Mouse (Mus musculus) G1E (cell line): Measurements from ENCODE around the gene Fermt2. TPM values are rescaled to one million over a fixed set of nuclear protein-coding genes. Genes with fewer than 3 reads are reported as not detected.

Source experiments
- ATAC-seq: 2 replicates; pipeline ENCODE4 v1.8.0; 2016; ENCODE audit warnings: mild to moderate bottlenecking; ENCODE audit not compliant: insufficient number of reproducible peaks, poor library complexity, low FRiP score, severe bottlenecking; ENCODE audit errors: extremely low read depth
- DNase-seq: peaks from one replicate; pipeline ENCODE4 v3.0.0; 2012; ENCODE audit warnings: low spot score
- H3K27me3 ChIP-seq: 2 replicates; pipeline ENCODE4 v1.6.1; 2012; ENCODE audit warnings: mild to moderate bottlenecking, low read length, inconsistent platforms; ENCODE audit not compliant: insufficient read depth
- H3K36me3 ChIP-seq: replicated peaks from 2 replicates; pipeline ENCODE3; 2012; ENCODE audit warnings: mild to moderate bottlenecking, inconsistent platforms
- H3K4me1 ChIP-seq: 2 replicates; pipeline ENCODE4 v1.6.1; 2012; ENCODE audit warnings: low read depth, low read length, inconsistent platforms, mixed read lengths; ENCODE audit not compliant: insufficient read depth
- H3K4me3 ChIP-seq: 2 replicates; pipeline ENCODE4 v1.5.1; 2012; ENCODE audit warnings: low read depth, mild to moderate bottlenecking, inconsistent platforms, low read length, moderate library complexity, mixed read lengths
- H3K9me3 ChIP-seq: replicated peaks from 2 replicates; pipeline ENCODE4 v1.6.1; 2012; ENCODE audit warnings: inconsistent platforms
- CTCF ChIP-seq: IDR thresholded peaks from 2 replicates; pipeline ENCODE4 v1.5.1; 2012; ENCODE audit warnings: low read depth, low read length, inconsistent platforms, mixed read lengths
- GATA1 ChIP-seq: IDR thresholded peaks from 2 replicates; pipeline ENCODE4 v1.6.1; 2012; ENCODE audit warnings: borderline replicate concordance, low read length, inconsistent platforms, mixed read lengths
- GATA2 ChIP-seq: IDR thresholded peaks from 2 replicates; pipeline ENCODE4 v1.6.1; 2012; ENCODE audit warnings: low read depth, low read length, inconsistent platforms, borderline replicate concordance
- POLR2AphosphoS5 ChIP-seq: IDR thresholded peaks from 2 replicates; pipeline ENCODE4 v1.6.1; 2012; ENCODE audit warnings: low read depth, low read length, inconsistent platforms; ENCODE audit not compliant: insufficient replicate concordance
- TAL1 ChIP-seq: conservative IDR thresholded peaks from 2 replicates; pipeline ENCODE4 v1.6.1; 2012; ENCODE audit warnings: low read depth, low read length, inconsistent platforms, mixed read lengths
- polyA plus RNA-seq: library from polyadenylated mRNA; stranded (reverse); fragments of >175 nt; gene quantifications from 2 replicates; pipeline ENCODE4 v1.2.3, GENCODE M21; 2012
- total RNA-seq, 2 experiments: library from RNA; stranded (forward) in 1 of 2; stranded (reverse) in 1 of 2; fragments of 200-1000 nt in 1 of 2; fragments of >200 nt in 1 of 2; fragmentation: Nextera tagmentation in 1 of 2; gene quantifications; 2 replicates each; pipeline ENCODE4 v1.2.3; 2014 to 2017

Fermt2 gene
- total and polyA plus RNA-seq, 3 experiments: 0.60 TPM; not detected in 2

- Histone ChIP-seq H3K9me3 (no peaks in the 10 kb centered on the region), H3K4me1 (peaks cover 75% of the 10 kb centered on the region), H3K4me3 (peak overlapping the region; percentile 13; the same call in 1 of the 2 replicates), H3K27me3 (no peaks in the 10 kb centered on the region), H3K36me3 (no peaks in the 10 kb centered on the region)
- TF ChIP-seq POLR2AphosphoS5: no peak
- no peak for TF ChIP-seq CTCF
- TF ChIP-seq TAL1: no peak
- TF ChIP-seq GATA1: no peak
- no peak for TF ChIP-seq GATA2
- ATAC-seq: peak; percentile 51; the same call in 1 of the 2 replicates
- no peak for DNase-seq
Measured at GRCm38 (mm10) chr14:45451090-45451489, 78.8 kb downstream of the Fermt2 start.

GRCm38 (mm10) chr14:45446777-45447176 is 83.1 kb downstream of the Fermt2 start:
- no peaks in the 10 kb centered on the region for H3K9me3 ChIP-seq
- DNase-seq: no peak
- H3K36me3 ChIP-seq: no peaks in the 10 kb centered on the region
- H3K4me3 ChIP-seq: no peak overlapping the region
- no peaks in the 10 kb centered on the region for H3K27me3 ChIP-seq
- ATAC-seq: no peak
- TF ChIP-seq TAL1 (no peak), GATA2 (no peak), GATA1 (no peak), POLR2AphosphoS5 (no peak), CTCF (no peak)
- H3K4me1 ChIP-seq: peaks cover 74% of the 10 kb centered on the region

- peak; percentile 45 for DNase-seq
- peaks cover 65% of the 10 kb centered on the region for H3K4me1 ChIP-seq
- peak overlapping the region; percentile 62; the same call in 1 of the 2 replicates for H3K4me3 ChIP-seq
- no peak for TF ChIP-seq GATA1
- TF ChIP-seq TAL1: no peak
- no peak for TF ChIP-seq CTCF
- TF ChIP-seq GATA2: no peak
- no peak for TF ChIP-seq POLR2AphosphoS5
- no peaks in the 10 kb centered on the region for H3K9me3 ChIP-seq
- ATAC-seq: peak; percentile 71
- H3K27me3 ChIP-seq: no peaks in the 10 kb centered on the region
- no peaks in the 10 kb centered on the region for H3K36me3 ChIP-seq
Measured at GRCm38 (mm10) chr14:45445445-45445844, 84.5 kb downstream of the Fermt2 start.

GRCm38 (mm10) chr14:45444870-45445269 is 85.0 kb downstream of the Fermt2 start:
- ATAC-seq: no peak

GRCm38 (mm10) chr14:45442781-45443560 is 86.9 kb downstream of the Fermt2 start:
- Histone ChIP-seq H3K36me3 (no peaks in the 10 kb centered on the region), H3K27me3 (0 out of 2 replicates have a peak, but pooled peaks cover 2% of the 10 kb centered on the region), H3K9me3 (no peaks in the 10 kb centered on the region), H3K4me1 (peaks cover 64% of the 10 kb centered on the region), H3K4me3 (no peak overlapping the region; the same call in 1 of the 2 replicates)
- TF ChIP-seq GATA1 (no peak), GATA2 (no peak), TAL1 (no peak), CTCF (no peak), POLR2AphosphoS5 (no peak)
- ATAC-seq: peak; percentile 35
- DNase-seq: no peak

More at GRCm38 (mm10) chr14:45444870-45445269, 85.0 kb downstream of the Fermt2 start:
- H3K27me3 ChIP-seq: no peaks in the 10 kb centered on the region
- TF ChIP-seq TAL1 (no peak), GATA1 (no peak), CTCF (no peak), GATA2 (no peak), POLR2AphosphoS5 (no peak)
- no peaks in the 10 kb centered on the region for H3K36me3 ChIP-seq
- DNase-seq: no peak
- peaks cover 65% of the 10 kb centered on the region for H3K4me1 ChIP-seq
- H3K4me3 ChIP-seq: peak overlapping the region; percentile 62; the same call in 1 of the 2 replicates
- H3K9me3 ChIP-seq: no peaks in the 10 kb centered on the region

- Histone ChIP-seq H3K4me3 (no peak overlapping the region), H3K9me3 (no peaks in the 10 kb centered on the region), H3K27me3 (0 out of 2 replicates have a peak, but pooled peaks cover 2% of the 10 kb centered on the region), H3K4me1 (peaks cover 62% of the 10 kb centered on the region), H3K36me3 (no peaks in the 10 kb centered on the region)
- no peak for TF ChIP-seq POLR2AphosphoS5
- no peak for TF ChIP-seq GATA1
- no peak for TF ChIP-seq GATA2
- no peak for TF ChIP-seq CTCF
- no peak for TF ChIP-seq TAL1
- ATAC-seq: no peak
- DNase-seq: no peak
Measured at GRCm38 (mm10) chr14:45441291-45441690, 88.6 kb downstream of the Fermt2 start.
